Comparison of ENCODE assay signal across 8 mouse cellular contexts in the genomic region with DNA sequence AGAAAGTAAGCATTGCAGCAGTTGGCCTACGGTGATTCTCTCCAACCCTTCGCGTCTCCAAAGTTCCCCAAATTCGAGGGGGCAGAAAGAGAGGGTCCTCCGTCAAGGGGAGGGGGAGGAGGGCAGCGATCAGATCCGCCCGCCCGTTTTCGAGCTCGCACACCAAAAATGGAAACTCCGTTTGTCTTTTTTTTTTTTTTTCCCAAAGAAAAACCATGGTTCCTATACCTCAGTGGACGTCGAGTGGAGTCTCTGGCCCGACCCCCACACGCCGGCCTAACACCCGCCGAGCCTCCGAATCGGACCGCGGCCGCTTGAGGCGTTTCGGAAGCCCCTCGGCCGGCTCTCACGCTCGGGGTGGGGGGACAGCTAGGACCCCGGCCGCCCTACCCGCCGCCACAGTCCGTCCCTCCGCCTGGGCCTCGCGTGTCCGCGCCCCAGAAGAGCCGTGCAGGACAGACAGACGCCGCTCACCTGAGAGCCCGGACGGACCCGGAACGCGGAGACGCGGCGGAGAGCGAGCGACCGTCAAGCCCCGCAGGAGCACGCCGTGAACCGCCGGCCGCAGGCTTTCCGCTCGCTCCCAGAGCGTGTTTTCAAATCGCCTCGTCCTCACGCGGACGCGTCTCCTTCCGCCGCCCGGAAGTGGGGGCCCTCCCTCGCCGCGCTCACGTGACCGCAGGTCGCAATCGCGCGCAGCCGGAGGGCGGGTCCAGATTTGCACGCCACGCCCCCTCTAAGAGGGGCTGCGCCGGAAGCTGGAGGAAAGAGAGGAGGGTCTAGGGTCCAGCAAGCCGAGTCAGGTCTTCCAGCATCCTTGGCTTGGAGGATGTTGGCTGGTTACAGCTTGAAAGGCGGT. TPM values are rescaled to one million over a fixed set of nuclear protein-coding genes. Genes with fewer than 3 reads are reported as not detected.
A peak's percentile ranks its signal among the peaks of the same experiment; 100 is the strongest.
DNase-seq lines count a peak whose midpoint lies in the region; ATAC-seq and TF ChIP-seq lines count a peak whose summit lies in the region.

A gene (minus strand): TSS at position 668 of the 859 bp plus-strand sequence.

- no peak for TF ChIP-seq EP300 in CH12.LX (IDR thresholded peaks at IDR 0.05; ENCODE audit: low read length)

- no peaks in the 10 kb centered on the region for H3K9me3 ChIP-seq in CH12.LX (replicated peaks; ENCODE audit: low read length)
- H3K9me3 ChIP-seq in forebrain, embryonic 11.5 days (ENCODE audit: control insufficient read depth, low read length), result no peaks in the 10 kb centered on the region
- no peaks in the 10 kb centered on the region for H3K9me3 ChIP-seq in heart, embryonic 16.5 days (replicated peaks; ENCODE audit: control insufficient read depth, low read length)
- H3K9me3 ChIP-seq in liver, embryonic 15.5 days (replicated peaks), result no peaks in the 10 kb centered on the region
- no peaks in the 10 kb centered on the region for H3K9me3 ChIP-seq in neural tube, embryonic 12.5 days

- H3K36me3 ChIP-seq in CH12.LX (replicated peaks in 1 of 2; ENCODE audit: control insufficient read depth in 1 of 2, insufficient read depth in 1 of 2, low read length in 1 of 2), result peaks cover 7 to 21% of the 10 kb centered on the region in 2 experiments
- H3K36me3 ChIP-seq in forebrain, embryonic 11.5 days (ENCODE audit: control insufficient read depth, insufficient read depth, low read length), result no peaks in the 10 kb centered on the region
- H3K36me3 ChIP-seq in heart, embryonic 16.5 days (ENCODE audit: control insufficient read depth, insufficient read depth), result peaks cover 7% of the 10 kb centered on the region
- peaks cover 7% of the 10 kb centered on the region for H3K36me3 ChIP-seq in liver, embryonic 15.5 days (replicated peaks)
- peaks cover 8% of the 10 kb centered on the region for H3K36me3 ChIP-seq in neural tube, embryonic 12.5 days

- no peak within 1 kb of the TSS for H3K27ac ChIP-seq in CH12.LX (ENCODE audit: insufficient read depth, low read depth)
- H3K27ac ChIP-seq in forebrain, embryonic 11.5 days (ENCODE audit: low read depth, low read length), result peak within 1 kb of the TSS; percentile 64; the same call in 1 of the 2 replicates
- peak within 1 kb of the TSS; percentile 82 for H3K27ac ChIP-seq in heart, embryonic 16.5 days (ENCODE audit: low read length)
- peak within 1 kb of the TSS; percentile 59 for H3K27ac ChIP-seq in liver, embryonic 15.5 days (replicated peaks)
- no peak within 1 kb of the TSS for H3K27ac ChIP-seq in neural tube, embryonic 12.5 days

- under 1% methylated on average over 87 of the region's 89 CpGs for WGBS in forebrain, embryonic 11.5 days
- WGBS in heart, embryonic 16.5 days, result under 1% methylated on average over 89 of the region's 89 CpGs
- under 1% methylated on average over 89 of the region's 89 CpGs for WGBS in liver, embryonic 15.5 days (ENCODE audit: insufficient replicate concordance)
- WGBS in neural tube, embryonic 12.5 days, result 1% methylated on average over 89 of the region's 89 CpGs

- in situ Hi-C loops in CH12.LX (cut with MboI; ENCODE audit: low pct_ligation_motif_present, low pct_unique_long_range_greater_than_20kb, low sequenced_read_pairs), result no loop called here

- peak; percentile 84 for TF ChIP-seq POLR2A in CH12.LX (IDR thresholded peaks at IDR 0.05; ENCODE audit: low read depth, low read length)

- no peaks in the 10 kb centered on the region for H3K27me3 ChIP-seq in CH12.LX (replicated peaks)
- H3K27me3 ChIP-seq in forebrain, embryonic 11.5 days (ENCODE audit: control insufficient read depth, insufficient read depth, low read length), result no peaks in the 10 kb centered on the region
- H3K27me3 ChIP-seq in heart, embryonic 16.5 days (ENCODE audit: control insufficient read depth, insufficient read depth, low read length), result no peaks in the 10 kb centered on the region
- no peaks in the 10 kb centered on the region for H3K27me3 ChIP-seq in liver, embryonic 15.5 days
- no peaks in the 10 kb centered on the region for H3K27me3 ChIP-seq in neural tube, embryonic 12.5 days (replicated peaks)

- H3K4me1 ChIP-seq in CH12.LX (ENCODE audit: control insufficient read depth in 1 of 2, insufficient read depth in 2 of 2), result peaks cover 0 to 18% of the 10 kb centered on the region in 2 experiments; a peak in 2 of 4 replicates
- peaks cover 3% of the 10 kb centered on the region; the same call in 1 of the 2 replicates for H3K4me1 ChIP-seq in forebrain, embryonic 11.5 days (replicated peaks; ENCODE audit: control insufficient read depth, insufficient read depth, low read length)
- H3K4me1 ChIP-seq in heart, embryonic 16.5 days (ENCODE audit: control insufficient read depth, insufficient read depth, low read length), result peaks cover 14% of the 10 kb centered on the region
- H3K4me1 ChIP-seq in liver, embryonic 15.5 days (replicated peaks), result peaks cover 25% of the 10 kb centered on the region
- H3K4me1 ChIP-seq in neural tube, embryonic 12.5 days, result peaks cover 9% of the 10 kb centered on the region

- peak within 1 kb of the TSS; percentile 86 for H3K9ac ChIP-seq in CH12.LX (ENCODE audit: insufficient read depth, low read depth)
- peak within 1 kb of the TSS; percentile 90 for H3K9ac ChIP-seq in forebrain, embryonic 11.5 days (ENCODE audit: low read length)
- peak within 1 kb of the TSS; percentile 98 for H3K9ac ChIP-seq in heart, embryonic 16.5 days (ENCODE audit: low read length)
- peak within 1 kb of the TSS; percentile 83 for H3K9ac ChIP-seq in liver, embryonic 15.5 days
- peak within 1 kb of the TSS; percentile 92 for H3K9ac ChIP-seq in neural tube, embryonic 12.5 days

- TF ChIP-seq RAD21 in CH12.LX (IDR thresholded peaks at IDR 0.05; ENCODE audit: low read depth, low read length), result no peak

- peak within 1 kb of the TSS; percentile 63 for H3K4me2 ChIP-seq in CH12.LX (ENCODE audit: insufficient read depth, low read depth, poor library complexity, severe bottlenecking)
- peak within 1 kb of the TSS; percentile 76 for H3K4me2 ChIP-seq in forebrain, embryonic 11.5 days (ENCODE audit: low read depth, low read length, severe bottlenecking)
- H3K4me2 ChIP-seq in heart, embryonic 16.5 days (ENCODE audit: low read depth, low read length), result peak within 1 kb of the TSS; percentile 70
- H3K4me2 ChIP-seq in liver, embryonic 15.5 days, result peak within 1 kb of the TSS; percentile 89
- H3K4me2 ChIP-seq in neural tube, embryonic 12.5 days (replicated peaks), result peak within 1 kb of the TSS; percentile 83

- dilution Hi-C loops in CH12.LX (cut with MboI; ENCODE audit: extremely low pct_ligation_motif_present, extremely low pct_unique_long_range_greater_than_20kb, low sequenced_read_pairs), result no loop called here

- peaks cover 34% of the 10 kb centered on the region for H3K79me2 ChIP-seq in CH12.LX (replicated peaks; ENCODE audit: control insufficient read depth, extremely low read depth, insufficient read depth, poor library complexity, severe bottlenecking)

- peak; percentile 96 for ATAC-seq in forebrain, embryonic 11.5 days (replicated peaks; ENCODE audit: low FRiP score)
- ATAC-seq in heart, embryonic 16.5 days (replicated peaks; ENCODE audit: extremely low read depth, insufficient read depth, low FRiP score), result peak; percentile 95
- peak; percentile 90 for ATAC-seq in liver, embryonic 15.5 days (ENCODE audit: insufficient read depth)
- peak; percentile 98 for ATAC-seq in neural tube, embryonic 12.5 days (ENCODE audit: low FRiP score, low read depth)

- peak within 1 kb of the TSS; percentile 80 to 95 (median 89) for H3K4me3 ChIP-seq in CH12.LX (replicated peaks in 1 of 3; ENCODE audit: low read depth in 2 of 3, low read length in 2 of 3, poor library complexity in 1 of 3)
- H3K4me3 ChIP-seq in forebrain, embryonic 11.5 days (ENCODE audit: low read depth, low read length), result peak within 1 kb of the TSS; percentile 89
- H3K4me3 ChIP-seq in heart, embryonic 16.5 days (ENCODE audit: low read length), result peak within 1 kb of the TSS; percentile 96
- H3K4me3 ChIP-seq in liver, embryonic 15.5 days (replicated peaks), result peak within 1 kb of the TSS; percentile 82
- peak within 1 kb of the TSS; percentile 93 for H3K4me3 ChIP-seq in neural tube, embryonic 12.5 days

- peak; percentile 87 for DNase-seq in CH12.LX (ENCODE audit: extremely low read depth)
- peak; percentile 74 for DNase-seq in c-Kit-positive CD71-positive TER-119-negative erythroid progenitor cells, embryonic 14.5 days (ENCODE audit: low read depth)
- peak; percentile 96 for DNase-seq in forebrain, embryonic 11.5 days (ENCODE audit: low spot score)
- peak; percentile 89 to 94 for DNase-seq in kidney, postnatal 36 days
- peak; percentile 78 for DNase-seq in telencephalon, adult 2 months (ENCODE audit: low read depth, low spot score)

- TF ChIP-seq CTCF in CH12.LX (conservative IDR thresholded peaks at IDR 0.05 in 1 of 2, IDR thresholded peaks at IDR 0.05 in 1 of 2; ENCODE audit: low read depth in 2 of 2, low read length in 2 of 2), result no peak

TF ChIP-seq in CH12.LX, 34 proteins besides CTCF, POLR2A, EP300 and RAD21 (continues in another document):
- TF ChIP-seq NELFE (IDR thresholded peaks at IDR 0.05; ENCODE audit: low read depth, low read length), result peak; percentile 91
- TF ChIP-seq CHD2 (IDR thresholded peaks at IDR 0.05; ENCODE audit: low read length), result 0 out of 2 replicates have a peak, but pooled peaks have one; percentile 24
- TF ChIP-seq MYC (IDR thresholded peaks at IDR 0.05; ENCODE audit: low read depth, low read length), result peak; percentile 84
- no peak for TF ChIP-seq PAX5 (IDR thresholded peaks at IDR 0.05; ENCODE audit: low read length)
- peak; percentile 84 for TF ChIP-seq SIN3A (IDR thresholded peaks at IDR 0.05; ENCODE audit: low read length)
- no peak for TF ChIP-seq JUN (IDR thresholded peaks at IDR 0.05; ENCODE audit: insufficient read depth, low read depth, low read length)
- TF ChIP-seq IRF4 (IDR thresholded peaks at IDR 0.05; ENCODE audit: low read depth, low read length), result peak; percentile 63; the same call in 1 of the 2 replicates
- peak; percentile 89 for TF ChIP-seq USF2 (conservative IDR thresholded peaks at IDR 0.05; ENCODE audit: low read depth, low read length)
- peak; percentile 50; the same call in 1 of the 2 replicates for TF ChIP-seq RCOR1 (conservative IDR thresholded peaks at IDR 0.05; ENCODE audit: low read depth, low read length)
- peak; percentile 85 for TF ChIP-seq MAZ (IDR thresholded peaks at IDR 0.05; ENCODE audit: low read depth, low read length)
- no peak for TF ChIP-seq SMC3 (IDR thresholded peaks at IDR 0.05; ENCODE audit: low read depth, low read length)
- peak; percentile 85 for TF ChIP-seq NRF1 (IDR thresholded peaks at IDR 0.05; ENCODE audit: low read depth, low read length)
- peak; percentile 83 for TF ChIP-seq TCF12 (IDR thresholded peaks at IDR 0.05; ENCODE audit: low read depth, low read length)

RNA-seq across cellular contexts. Expression of the gene that starts here (rescaled TPM):
- total RNA-seq in CH12.LX (2012; rRNA removed) (34.2 and 40.0 TPM in 2 replicates), CH12.LX (2014; rRNA removed) (61.9 and 64.6 TPM in 2 replicates)
- polyA plus RNA-seq in CH12.LX (2012; ENCODE audit: insufficient read length, low read depth), result 43.2 and 46.3 TPM in 2 replicates
- 75.2 and 78.6 TPM in 2 replicates for polyA plus RNA-seq in forebrain, embryonic 11.5 days (2014; fragmentation: Nextera tagmentation; extraction: Ambion mirVana)
- 29.4 and 32.3 TPM in 2 replicates for polyA plus RNA-seq in heart, embryonic 16.5 days (2015; fragmentation: Nextera tagmentation; extraction: Ambion mirVana)
- 13.4 and 14.8 TPM in 2 replicates for polyA plus RNA-seq in liver, embryonic 15.5 days (2015; fragmentation: Nextera tagmentation; extraction: Ambion mirVana)
- 47.2 and 53.5 TPM in 2 replicates for polyA plus RNA-seq in neural tube, embryonic 12.5 days (2016; fragmentation: Nextera tagmentation; extraction: Ambion mirVana)

Comparison
In these comparisons a context has a peak if more than half of its experiments do, and no peak if none do; other contexts are left out.
1. H3K27ac ChIP-seq: peak in forebrain, embryonic 11.5 days (single experiment), heart, embryonic 16.5 days (single experiment) and liver, embryonic 15.5 days (single experiment); none in CH12.LX (single experiment) and neural tube, embryonic 12.5 days (single experiment).
2. Peak in every context shown above with its lines, with median percentiles within 50 percentile points of each other: DNase-seq, H3K4me2 ChIP-seq, H3K4me3 ChIP-seq, H3K9ac ChIP-seq and ATAC-seq.